Mouse (Mus musculus) gastrocnemius, adult 18-20 months (tissue): ENCODE data around the gene Cpsf7. TPM values are rescaled to one million over a fixed set of nuclear protein-coding genes. Genes with fewer than 3 reads are reported as not detected.
A peak's percentile ranks its signal among the peaks of the same experiment; 100 is the strongest.

Source experiments
- DNase-seq: peaks from one replicate; pipeline ENCODE4 v3.0.0; 2021; ENCODE audit warnings: low spot score
- long read RNA-seq, 2 experiments: library from polyadenylated mRNA; stranded (forward); transcript quantifications; one replicate each; pipeline ENCODE4 v2.0.0; 2021
- total RNA-seq, 2 experiments: library from RNA; stranded (reverse); gene quantifications; 2 replicates each; pipeline ENCODE4 v1.2.3; 2021

The Cpsf7 gene
- 10 to 100 TPM; 15.4 to 19.8 TPM for total RNA-seq
- long read RNA-seq, experiment 1, transcript Cpsf7-201 (10 exons, 3,500 nt): major isoform, 6 of 17 reads
- long read RNA-seq, experiment 1, partial matches to known transcripts: 5 of 17 reads
- long read RNA-seq, experiment 1, other reads (novel, unspliced or antisense): 6 of 17 reads
- long read RNA-seq, experiment 2, partial matches to known transcripts: 7 of 13 reads
- long read RNA-seq, experiment 2, other reads (novel, unspliced or antisense): 3 of 13 reads

GRCm38 (mm10) chr19:10525106-10525901 is at the start of gene Cpsf7:
TSS of gene Cpsf7 (plus strand) at chr19:10525266.
- DNase-seq: peak; percentile 90

GRCm38 (mm10) chr19:10479541-10479940 is 45.5 kb upstream of the Cpsf7 start:
- no peak for DNase-seq

GRCm38 (mm10) chr19:10482703-10483102 is 42.4 kb upstream of the Cpsf7 start, which contains the start of gene Ppp1r32:
TSS of gene Ppp1r32 (minus strand) at chr19:10482928.
- DNase-seq: no peak

- peak; percentile 56 for DNase-seq
Measured at GRCm38 (mm10) chr19:10486264-10486738, 38.8 kb upstream of the Cpsf7 start.

DNA sequence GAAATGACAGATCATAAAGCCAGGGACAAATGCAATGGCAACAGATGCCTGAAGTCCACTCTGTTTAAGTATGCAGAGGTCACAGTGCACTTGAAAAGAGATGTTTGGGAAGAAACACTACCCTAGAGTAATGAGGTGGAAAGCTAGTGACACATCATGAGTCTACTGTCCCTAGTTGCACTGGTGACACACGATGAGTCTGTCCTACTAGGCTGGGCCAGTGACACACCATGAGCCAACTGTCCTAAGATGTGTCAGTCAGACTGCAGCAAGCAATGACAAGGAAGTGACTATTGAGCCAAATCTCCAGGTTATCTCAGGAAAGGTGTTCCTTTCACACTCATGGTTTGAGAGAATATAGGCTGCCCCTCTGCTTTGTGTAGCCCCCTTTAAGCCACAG is 29.4 kb upstream of the Cpsf7 start:
- DNase-seq: no peak

DNA sequence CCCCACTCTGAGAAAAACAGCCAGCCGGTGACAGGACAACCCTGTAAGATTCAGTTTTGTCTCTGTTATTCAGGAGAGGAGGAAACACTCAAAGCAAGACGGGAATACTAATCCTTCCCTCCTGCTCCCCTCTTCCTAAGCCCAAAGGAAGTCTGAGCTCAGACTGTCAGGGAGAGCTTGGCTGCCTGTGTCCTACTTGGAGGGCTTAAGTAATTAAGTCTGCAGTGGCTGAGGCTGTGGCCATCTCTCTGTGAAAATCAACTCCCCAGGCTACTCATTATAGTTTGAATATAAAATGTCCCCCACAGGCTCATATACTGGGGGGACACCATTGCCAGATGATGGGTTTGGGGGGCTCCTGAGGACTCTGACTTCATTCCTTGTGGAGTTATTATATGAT is 28.1 kb upstream of the Cpsf7 start:
- DNase-seq: no peak

- DNase-seq: no peak
Measured at GRCm38 (mm10) chr19:10497512-10498160, 27.4 kb upstream of the Cpsf7 start.

DNA sequence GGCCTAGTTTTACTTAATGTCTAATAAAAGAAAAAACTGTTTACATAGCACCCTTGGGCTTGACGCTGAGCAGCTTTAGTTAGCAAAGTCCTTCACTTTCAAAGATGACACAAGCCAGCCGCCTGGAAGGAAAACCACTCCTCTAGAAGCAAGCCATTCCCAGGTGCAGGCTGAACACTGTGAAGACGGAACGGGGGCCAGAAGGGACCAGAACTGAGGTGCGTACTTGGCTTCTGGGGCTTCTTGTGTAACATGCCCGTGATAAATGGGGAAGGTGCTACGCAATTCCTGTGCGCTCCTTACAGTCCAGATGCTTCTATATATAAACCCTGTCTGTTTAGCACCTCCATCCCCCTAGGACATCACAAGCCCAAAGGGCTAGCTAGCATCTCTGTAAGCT is 24.5 kb upstream of the Cpsf7 start:
- DNase-seq: no peak

DNA sequence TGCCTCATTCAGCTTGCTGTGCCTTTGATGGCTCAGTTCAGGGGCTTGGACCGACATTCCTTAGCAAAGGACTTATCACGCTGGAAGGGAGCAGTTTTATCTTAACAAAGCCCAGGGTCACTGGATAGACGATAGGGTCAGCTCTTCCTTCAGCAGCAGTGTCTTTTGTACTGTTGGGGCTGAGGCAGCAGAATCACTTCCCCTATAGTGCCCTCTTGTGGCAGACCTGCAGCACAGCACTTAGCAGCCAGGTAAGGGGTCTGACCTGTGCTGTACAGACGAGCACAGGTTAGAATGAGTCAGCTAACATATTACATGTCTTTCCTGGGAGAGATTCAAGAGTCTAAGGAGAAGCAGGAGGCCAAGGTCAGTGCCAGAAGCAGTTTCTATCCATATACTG is 22.5 kb upstream of the Cpsf7 start:
- peak; percentile 39 for DNase-seq

DNA sequence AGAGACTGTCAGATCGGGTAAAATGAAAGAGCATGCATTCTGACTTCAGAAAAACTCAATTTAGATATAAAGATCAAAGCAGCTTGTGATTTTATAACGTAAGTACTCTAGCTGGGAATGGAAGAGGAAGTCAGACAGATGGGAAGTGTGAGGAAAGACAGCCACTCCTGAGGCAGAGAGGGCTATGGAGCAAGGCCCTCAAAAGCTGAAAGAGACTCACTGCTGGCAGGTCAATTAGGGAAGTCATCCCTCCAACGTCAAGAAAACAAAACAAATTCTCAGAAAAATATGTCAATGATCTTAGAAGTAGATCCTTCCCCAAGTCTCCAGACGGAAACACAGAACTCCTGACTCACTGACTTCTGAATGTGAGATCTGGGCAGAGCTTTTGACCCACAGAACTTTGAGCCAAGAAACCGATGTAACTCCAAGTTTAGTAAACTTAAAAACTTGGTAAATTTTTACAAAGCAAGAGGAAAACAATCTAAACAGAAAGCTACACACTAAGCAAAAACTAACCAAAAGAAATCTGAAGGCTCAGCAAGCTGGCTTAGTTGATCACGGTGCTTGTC is 14.2 kb upstream of the Cpsf7 start:
- DNase-seq: no peak

DNA sequence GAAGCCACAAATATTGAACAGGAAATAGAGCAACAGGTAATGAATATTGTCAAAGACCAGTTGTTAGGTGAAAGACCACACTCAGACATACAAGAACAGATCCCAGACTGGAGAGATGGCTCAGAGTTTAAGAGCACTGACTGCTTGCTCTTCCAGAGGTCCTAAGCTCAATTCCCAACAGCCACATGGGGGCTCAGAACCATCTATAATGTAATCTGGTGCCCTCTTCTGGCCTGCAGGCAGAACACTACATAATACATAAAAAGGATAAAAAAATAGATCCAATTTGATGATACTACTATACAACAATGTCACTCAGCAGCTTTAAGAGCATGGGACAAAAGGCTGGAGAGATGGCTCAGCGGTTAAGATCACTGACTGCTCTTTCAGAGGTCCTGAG is 4.7 kb upstream of the Cpsf7 start:
- no peak for DNase-seq

DNA sequence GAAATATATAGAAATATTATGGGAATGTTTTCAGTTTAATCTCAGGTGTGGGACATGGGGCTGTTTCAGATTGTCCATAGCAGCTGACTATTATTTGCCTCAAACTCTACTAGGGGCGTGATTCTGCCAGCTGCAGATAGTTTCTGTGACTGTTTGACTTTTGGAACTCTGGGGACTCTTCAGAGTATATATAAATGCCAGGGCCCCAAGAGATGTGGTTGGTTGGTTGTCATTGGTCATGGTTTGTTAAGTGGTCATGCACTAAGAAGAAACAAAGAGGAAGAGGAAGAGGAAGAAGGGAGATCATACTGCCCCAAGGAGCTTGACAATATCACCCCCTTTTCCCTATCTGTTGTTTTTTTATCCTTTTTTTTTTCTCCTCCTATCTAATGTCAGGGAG is 3.1 kb upstream of the Cpsf7 start:
- no peak for DNase-seq

- DNase-seq: no peak
Measured at GRCm38 (mm10) chr19:10523483-10524080, 1.5 kb upstream of the Cpsf7 start.

DNA sequence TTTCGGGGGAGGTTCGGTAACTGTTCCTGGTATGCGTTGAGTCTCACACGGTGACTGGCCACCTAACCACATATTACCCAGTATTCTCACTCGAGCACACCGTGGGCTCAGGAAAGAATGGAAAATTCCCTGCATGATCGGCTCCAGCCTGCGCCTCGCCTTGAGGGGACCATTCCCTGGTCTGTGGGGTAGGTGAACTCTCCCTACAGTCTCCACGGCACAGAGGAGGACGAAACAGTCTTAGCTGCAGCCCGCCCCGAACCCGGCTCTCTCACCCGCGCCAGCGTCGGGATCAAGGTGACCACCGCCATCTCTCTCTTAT is 321 bp upstream of the Cpsf7 start:
- no peak for DNase-seq

- DNase-seq: no peak
Measured at GRCm38 (mm10) chr19:10525910-10526309, 844 bp downstream of the Cpsf7 start, which contains the start of gene Sdhaf2. TSS of gene Sdhaf2 (minus strand) at chr19:10526142.

DNA sequence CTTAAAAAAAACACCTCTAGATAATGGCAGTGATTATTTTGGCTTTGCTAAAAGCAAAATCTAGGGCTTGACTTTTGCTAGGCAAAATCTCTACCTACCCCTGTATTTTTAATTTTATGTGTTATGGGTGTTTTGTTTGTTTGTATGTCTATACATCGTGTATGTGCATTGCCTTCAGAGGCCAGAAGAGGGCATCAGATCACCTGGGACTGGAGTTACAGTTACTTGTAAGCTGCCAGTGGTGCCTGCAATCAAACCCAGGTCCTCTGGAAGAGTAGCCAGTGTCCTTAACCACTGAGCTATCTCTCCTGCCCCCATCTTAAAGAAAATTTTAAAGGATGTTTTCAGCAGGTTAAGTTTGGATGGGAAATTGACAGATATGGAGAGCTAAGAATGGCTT is 5.0 kb downstream of the Cpsf7 start:
- no peak for DNase-seq

DNA sequence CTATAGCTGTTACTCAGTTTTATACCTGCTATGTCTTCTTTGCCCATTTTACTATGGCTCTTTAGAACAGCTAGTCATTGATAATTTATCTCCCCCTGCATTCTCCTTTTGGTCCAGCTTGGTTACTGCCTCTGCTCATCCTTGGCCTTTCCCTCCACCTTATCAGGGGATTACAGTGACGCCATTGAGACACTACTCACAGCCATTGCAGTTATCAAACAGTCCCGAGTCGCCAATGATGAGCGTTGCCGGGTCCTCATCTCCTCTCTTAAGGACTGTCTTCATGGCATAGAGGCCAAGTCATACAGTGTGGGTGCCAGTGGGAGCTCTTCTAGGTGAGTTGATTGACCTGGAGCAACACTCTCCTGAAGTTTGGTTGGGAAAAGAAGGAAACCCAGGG is 14.4 kb downstream of the Cpsf7 start:
- DNase-seq: no peak

DNA sequence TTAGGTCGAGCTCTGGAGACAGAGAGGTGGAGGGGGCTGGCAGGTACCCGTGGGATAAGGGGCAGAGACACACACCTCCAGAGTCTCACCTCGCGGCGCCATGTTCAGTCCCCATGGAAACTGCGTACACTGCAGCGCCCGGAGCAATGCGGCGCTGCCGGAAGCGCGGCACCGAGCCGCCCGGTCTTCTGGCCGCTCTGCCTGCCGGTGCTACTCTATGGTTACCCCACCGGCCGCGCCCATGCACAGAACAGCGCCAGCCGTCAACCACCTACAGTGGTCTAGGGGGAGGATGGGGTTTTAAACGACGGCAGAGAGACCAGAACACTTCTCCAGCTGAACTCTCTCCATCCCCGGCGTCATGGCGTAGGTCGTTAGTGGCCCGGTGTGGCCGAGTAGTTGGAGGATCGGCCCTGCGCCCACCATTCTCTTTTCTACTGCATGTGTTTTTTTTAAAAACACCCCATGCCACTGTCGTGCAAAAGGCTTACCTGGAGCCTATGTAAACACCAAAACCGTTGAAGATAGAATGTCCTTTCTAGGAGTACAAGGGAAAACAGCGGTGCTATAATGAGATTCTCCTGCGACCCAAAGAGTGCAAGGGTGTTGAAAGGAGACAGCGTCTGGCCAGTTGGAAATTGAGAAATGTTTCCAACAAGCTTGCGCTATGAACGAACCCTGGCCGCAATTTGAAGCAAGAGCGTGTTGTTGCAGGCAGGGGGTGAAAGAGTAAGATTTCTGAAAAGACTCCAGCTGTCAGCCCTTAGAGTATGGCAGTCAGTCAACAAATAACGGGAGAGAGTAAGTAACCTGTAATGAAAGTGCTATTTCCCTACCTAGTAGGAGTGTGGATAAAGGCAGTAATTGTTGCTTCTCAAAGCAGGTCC is 30.8 kb downstream of the Cpsf7 start, which contains the start of gene Tmem216:
TSS of gene Tmem216 (minus strand) at position 615 of the 887 bp plus-strand sequence.
- DNase-seq: peak; percentile 80

GRCm38 (mm10) chr19:10557001-10557400 is 31.9 kb downstream of the Cpsf7 start:
- no peak for DNase-seq

- DNase-seq: no peak
Measured at GRCm38 (mm10) chr19:10557430-10557829, 32.4 kb downstream of the Cpsf7 start.
